ENCODE assay signal across 27 mouse cellular contexts in the genomic region with DNA sequence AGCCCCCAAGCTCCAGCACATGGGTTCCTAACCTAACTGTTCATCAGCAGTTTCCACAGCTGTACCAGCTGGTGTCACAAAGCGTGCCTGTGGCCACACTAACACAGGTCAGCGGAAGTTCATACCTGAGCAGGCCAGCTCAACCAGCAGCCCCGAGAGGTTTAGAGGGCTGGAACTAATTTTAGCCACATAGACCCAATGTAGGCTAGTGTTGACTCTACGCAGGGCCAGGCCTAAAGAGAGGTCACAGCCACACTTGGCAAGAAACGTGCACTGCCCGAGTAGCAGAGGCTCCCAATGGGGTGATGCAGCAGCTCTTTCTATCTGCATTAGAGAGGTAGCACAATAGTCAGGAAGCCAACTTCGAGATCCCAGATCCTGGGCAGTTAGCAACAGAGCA.
DNase-seq lines count a peak whose midpoint lies in the region; ATAC-seq lines count a peak whose summit lies in the region.
"Had no signal": no experiment of that assay in that cellular context is flagged by ENCODE, and none has a peak within 500 bp of the region (broad histone marks: within the 10 kb centered on the region; RNA-seq: fewer than 3 reads in every experiment).

No protein-coding gene starts in this region.

- H3K4me3 ChIP-seq in liver, embryonic 15.5 days (replicated peaks): no peak overlapping the region
- no peak overlapping the region for H3K4me3 ChIP-seq in liver, embryonic 12.5 days
- no peak overlapping the region for H3K4me3 ChIP-seq in heart, embryonic 15.5 days
- H3K4me3 ChIP-seq: embryonic facial prominence, embryonic 13.5 days; erythroblast, embryonic 14.5 days; hindbrain, embryonic 15.5 days; intestine, embryonic 15.5 days; layer of hippocampus, adult 2 months; limb, embryonic 10.5 days; midbrain, embryonic 10.5 days had no signal

- intact Hi-C loops in heart, postnatal 25 days (cut with DNase I): no loop called here

- peak; percentile 17; the same call in 1 of the 2 replicates for ATAC-seq in liver, embryonic 15.5 days (ENCODE audit: insufficient read depth)
- no peak for ATAC-seq in liver, embryonic 12.5 days
- ATAC-seq in heart, embryonic 15.5 days (replicated peaks; ENCODE audit: insufficient number of reproducible peaks, insufficient read depth, low FRiP score, low read depth): no peak; the same call in 1 of the 2 replicates
- ATAC-seq: CD4-positive, CD25-positive, alpha-beta regulatory T cell, adult 4 months; forebrain, embryonic 14.5 days; intestine, embryonic 15.5 days; lung, postnatal 0 days had no signal

- H3K27ac ChIP-seq in liver, embryonic 15.5 days (replicated peaks): no peak overlapping the region
- H3K27ac ChIP-seq in liver, embryonic 12.5 days: no peak overlapping the region
- H3K27ac ChIP-seq in heart, embryonic 15.5 days: peak overlapping the region; percentile 6; the same call in 1 of the 2 replicates
- H3K27ac ChIP-seq: embryonic facial prominence, embryonic 13.5 days; hindbrain, embryonic 15.5 days; intestine, embryonic 15.5 days; layer of hippocampus, adult 2 months; limb, embryonic 10.5 days; liver, embryonic 14.5 days; midbrain, embryonic 10.5 days; stomach, postnatal 0 days had no signal

- peak; percentile 91 for DNase-seq in heart, adult 11 months
- DNase-seq in heart, postnatal 25 days (ENCODE audit: low spot score): no peak
- no peak for DNase-seq in thymus, adult 18-20 months
- DNase-seq in kidney, postnatal 36 days: no peak
- DNase-seq: adrenal gland, postnatal 14 days; cerebellum, adult 8-10 months; cerebellum, postnatal 36 days; embryo, embryonic 11 days; gastrocnemius, postnatal 14 days; kidney, adult 9 months; kidney, postnatal 14 days; right cerebral cortex, postnatal 14 days had no signal

- H3K27me3 ChIP-seq in liver, embryonic 15.5 days: no peaks in the 10 kb centered on the region
- 0 out of 2 replicates have a peak, but pooled peaks cover 3% of the 10 kb centered on the region for H3K27me3 ChIP-seq in liver, embryonic 12.5 days (replicated peaks)
- no peaks in the 10 kb centered on the region for H3K27me3 ChIP-seq in heart, embryonic 15.5 days
- H3K27me3 ChIP-seq: embryonic facial prominence, embryonic 13.5 days; hindbrain, embryonic 15.5 days; intestine, embryonic 15.5 days had no signal

- H3K9ac ChIP-seq in liver, embryonic 15.5 days: no peak overlapping the region
- H3K9ac ChIP-seq in liver, embryonic 12.5 days: no peak overlapping the region
- no peak overlapping the region for H3K9ac ChIP-seq in heart, embryonic 15.5 days
- H3K9ac ChIP-seq: embryonic facial prominence, embryonic 13.5 days; hindbrain, embryonic 15.5 days; intestine, embryonic 15.5 days; liver, embryonic 14.5 days had no signal

- WGBS in liver, embryonic 15.5 days (ENCODE audit: insufficient replicate concordance): 57% methylated on average over 7 of the region's 7 CpGs
- 66% methylated on average over 7 of the region's 7 CpGs for WGBS in liver, embryonic 12.5 days (ENCODE audit: insufficient replicate concordance)
- WGBS in heart, embryonic 15.5 days: 50% methylated on average over 7 of the region's 7 CpGs

- peaks cover 16% of the 10 kb centered on the region for H3K4me1 ChIP-seq in liver, embryonic 15.5 days (replicated peaks)
- H3K4me1 ChIP-seq in liver, embryonic 12.5 days: peaks cover 22% of the 10 kb centered on the region; the same call in 1 of the 2 replicates
- peaks cover 76% of the 10 kb centered on the region for H3K4me1 ChIP-seq in heart, embryonic 15.5 days (replicated peaks)

- no peak overlapping the region for H3K4me2 ChIP-seq in liver, embryonic 15.5 days
- H3K4me2 ChIP-seq in liver, embryonic 12.5 days: no peak overlapping the region
- no peak overlapping the region for H3K4me2 ChIP-seq in heart, embryonic 15.5 days
- H3K4me2 ChIP-seq: embryonic facial prominence, embryonic 13.5 days; hindbrain, embryonic 15.5 days; intestine, embryonic 15.5 days had no signal

- no peaks in the 10 kb centered on the region for H3K36me3 ChIP-seq in liver, embryonic 15.5 days (replicated peaks)
- no peaks in the 10 kb centered on the region for H3K36me3 ChIP-seq in liver, embryonic 12.5 days
- H3K36me3 ChIP-seq in heart, embryonic 15.5 days: no peaks in the 10 kb centered on the region
- H3K36me3 ChIP-seq: embryonic facial prominence, embryonic 13.5 days; hindbrain, embryonic 15.5 days; intestine, embryonic 15.5 days; limb, embryonic 10.5 days; midbrain, embryonic 10.5 days had no signal

- H3K9me3 ChIP-seq in liver, embryonic 15.5 days (replicated peaks): no peaks in the 10 kb centered on the region
- H3K9me3 ChIP-seq in liver, embryonic 12.5 days (replicated peaks): no peaks in the 10 kb centered on the region
- no peaks in the 10 kb centered on the region for H3K9me3 ChIP-seq in heart, embryonic 15.5 days (replicated peaks)
- H3K9me3 ChIP-seq: embryonic facial prominence, embryonic 13.5 days; hindbrain, embryonic 15.5 days; intestine, embryonic 15.5 days; limb, embryonic 10.5 days; midbrain, embryonic 10.5 days had no signal
